Mouse (Mus musculus) erythroblast, embryonic 14.5 days (primary cell): ENCODE data around the gene Rgp1.

ENCODE experiments used
- GATA1 ChIP-seq: IDR thresholded peaks from 2 replicates; pipeline ENCODE4 v1.6.1; 2012; ENCODE audit warnings: low read length, inconsistent platforms, mixed read lengths
- TAL1 ChIP-seq: IDR thresholded peaks from 3 replicates; pipeline ENCODE4 v1.6.1; 2012; ENCODE audit warnings: low read length, inconsistent platforms, mixed read lengths

- no peak for TF ChIP-seq GATA1
- no peak for TF ChIP-seq TAL1
Measured at GRCm38 (mm10) chr4:43555926-43556325, 22.6 kb upstream of the Rgp1 start.
